Mouse (Mus musculus) stomach, embryonic 14.5 days (tissue): ENCODE measurements at regions not wholly inside any gene's neighbourhood (a gene's known extent, or its start where the extent isn't known, plus 50 kb on each side); places are given as distances from the start of the nearest gene placed in this dataset.
"Not testable (repeated sequence)": the region's sequence is repeated elsewhere in the genome, so short reads cannot be mapped to it uniquely, and the experiment has no call there.

Experiments used
- ATAC-seq: fragments of 200-750 bp; cut with Nextera tagmentation; 2 replicates; pipeline ENCODE4 v1.8.0; 2017; ENCODE audit warnings: low read depth, moderate TSS enrichment; ENCODE audit not compliant: insufficient number of reproducible peaks, insufficient read depth, low FRiP score
- H3K27ac ChIP-seq: fragments of 300-500 bp; sonication (generic); 2 replicates; pipeline ENCODE4 v1.5.1; 2014; ENCODE audit warnings: mild to moderate bottlenecking, low read length, moderate library complexity, mixed read lengths
- H3K27me3 ChIP-seq: fragments of 300-500 bp; sonication (generic); 2 replicates; pipeline ENCODE4 v1.6.1; 2014; ENCODE audit warnings: low read length, control low read depth, mixed read lengths; ENCODE audit not compliant: control insufficient read depth, insufficient read depth
- H3K36me3 ChIP-seq: fragments of 300-500 bp; sonication (generic); 2 replicates; pipeline ENCODE4 v1.6.1; 2014; ENCODE audit warnings: mild to moderate bottlenecking, control low read depth, low read length, moderate library complexity, mixed read lengths; ENCODE audit not compliant: control insufficient read depth, insufficient read depth
- H3K4me1 ChIP-seq: fragments of 300-500 bp; sonication (generic); 2 replicates; pipeline ENCODE4 v1.6.1; 2014; ENCODE audit warnings: low read length, control low read depth, mixed read lengths; ENCODE audit not compliant: control insufficient read depth, insufficient read depth
- H3K4me2 ChIP-seq: fragments of 300-500 bp; sonication (generic); replicated peaks from 2 replicates; pipeline ENCODE4 v1.6.1; 2014; ENCODE audit warnings: low read depth, low read length, control low read depth
- H3K4me3 ChIP-seq: fragments of 300-500 bp; sonication (generic); 2 replicates; pipeline ENCODE4 v1.5.1; 2014; ENCODE audit warnings: low read depth, low read length, control low read depth
- H3K9ac ChIP-seq: fragments of 300-500 bp; sonication (generic); replicated peaks from 2 replicates; pipeline ENCODE4 v1.6.1; 2014; ENCODE audit warnings: low read depth, mild to moderate bottlenecking, control low read depth, low read length, moderate library complexity, mixed read lengths
- H3K9me3 ChIP-seq: fragments of 300-500 bp; sonication (generic); 2 replicates; pipeline ENCODE4 v1.6.1; 2016; ENCODE audit warnings: low read depth, low read length, control low read depth; ENCODE audit not compliant: control insufficient read depth
- WGBS: fragments of 180-500 bp; shearing (Covaris S2); extraction: QIAGEN DNeasy Blood & Tissue Kit; methylation state at CpG from one replicate; pipeline ENCODE4 v1.1.7; 2014; 5-methylcytosine and 5-hydroxymethylcytosine counted together

DNA sequence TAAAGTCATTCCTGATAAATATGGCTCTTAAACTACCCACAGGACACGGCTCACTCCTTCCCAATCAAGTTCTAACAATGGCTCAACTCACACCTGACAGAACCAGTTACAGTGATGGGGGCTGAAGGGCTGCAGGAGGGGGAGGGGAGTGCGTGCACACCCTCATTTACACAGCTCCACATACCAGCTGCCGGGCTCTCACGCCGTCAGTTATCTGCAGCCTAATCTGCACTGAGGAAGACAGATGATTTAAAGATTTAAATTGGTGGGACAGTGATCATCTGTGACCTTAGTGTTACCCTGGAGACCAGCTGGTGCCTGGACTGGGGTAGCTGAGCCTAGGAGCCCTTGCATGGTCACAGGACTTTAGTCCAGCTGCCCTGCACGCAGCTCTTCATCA is 151.2 kb upstream of the Creb1 start:
- Histone ChIP-seq H3K4me3 (no peak overlapping the region), H3K27ac (no peak overlapping the region), H3K9me3 (no peaks in the 10 kb centered on the region), H3K27me3 (no peaks in the 10 kb centered on the region), H3K4me1 (peaks cover 8% of the 10 kb centered on the region; the same call in 1 of the 2 replicates), H3K9ac (no peak overlapping the region), H3K36me3 (no peaks in the 10 kb centered on the region), H3K4me2 (no peak overlapping the region)
- ATAC-seq, result no peak; the same call in 1 of the 2 replicates
- WGBS, result 9% methylated on average over 6 of the region's 6 CpGs

DNA sequence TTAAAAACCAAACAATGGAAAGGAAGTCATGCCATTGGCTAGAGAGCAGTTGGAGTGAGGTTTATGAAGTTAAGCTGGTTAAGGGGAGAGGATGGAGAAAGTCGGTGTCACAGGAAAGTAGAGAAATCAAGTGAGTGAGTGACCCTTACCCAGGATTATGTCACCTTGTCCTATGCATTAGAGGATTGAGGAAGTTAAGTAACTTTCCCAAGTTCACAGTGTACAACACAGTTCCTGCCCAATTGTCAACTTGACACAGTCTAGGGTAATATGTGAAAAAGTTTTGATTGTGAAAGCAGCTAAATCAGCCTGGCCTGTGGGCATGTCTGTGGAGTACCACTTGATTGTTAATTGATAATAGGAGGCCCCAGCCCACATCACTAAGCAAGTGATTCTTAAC is 156.0 kb upstream of the Creb1 start:
- H3K4me1 ChIP-seq, ATAC-seq, H3K36me3 ChIP-seq, H3K9me3 ChIP-seq, H3K4me2 ChIP-seq, H3K27ac ChIP-seq, H3K27me3 ChIP-seq, H3K9ac ChIP-seq, H3K4me3 ChIP-seq: not testable (repeated sequence)
- WGBS, result 77% methylated on average over 1 of the region's 1 CpGs

DNA sequence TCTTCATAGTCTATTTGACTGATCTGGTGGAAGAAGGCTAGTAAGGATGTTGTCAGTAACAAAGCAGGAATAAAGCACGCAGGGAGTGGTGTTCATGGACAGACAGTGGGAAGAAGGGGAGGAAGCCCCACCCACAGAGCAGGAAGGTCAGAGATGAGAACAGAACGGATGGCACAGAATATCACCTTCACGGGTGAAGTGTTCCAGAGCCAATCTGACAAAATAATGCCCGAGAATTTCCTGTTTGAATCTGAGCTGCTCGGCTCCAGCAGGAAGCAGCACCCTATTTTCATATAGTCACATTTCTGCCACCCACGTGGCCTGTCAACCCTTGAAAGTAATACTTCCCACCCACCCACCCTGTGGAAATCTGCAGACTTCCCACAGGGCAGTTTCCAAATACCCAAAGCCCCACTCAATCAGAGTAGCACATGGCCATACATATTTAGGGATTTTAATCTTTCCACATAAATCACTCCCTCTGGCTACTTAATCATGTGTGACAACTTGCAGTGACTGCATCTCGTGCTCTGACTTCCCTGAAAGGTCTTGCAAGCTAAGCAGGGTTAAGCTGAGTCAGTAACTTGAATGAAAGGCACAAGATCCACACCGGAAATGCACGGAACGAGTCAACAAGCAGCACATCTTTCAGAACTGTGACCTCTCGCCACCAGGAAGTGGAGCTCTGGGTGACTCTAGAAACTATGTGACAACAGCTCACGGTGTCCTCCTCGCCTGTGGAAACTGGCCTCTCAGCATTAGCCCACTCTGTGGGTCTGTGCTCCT is 158.0 kb upstream of the Creb1 start:
- H3K4me1 ChIP-seq, result no peaks in the 10 kb centered on the region
- no peak overlapping the region for H3K27ac ChIP-seq
- H3K36me3 ChIP-seq, result no peaks in the 10 kb centered on the region
- H3K9me3 ChIP-seq, result no peaks in the 10 kb centered on the region
- no peak overlapping the region for H3K4me2 ChIP-seq
- WGBS, result 53% methylated on average over 13 of the region's 13 CpGs
- H3K9ac ChIP-seq, result no peak overlapping the region
- ATAC-seq, result no peak
- no peak overlapping the region for H3K4me3 ChIP-seq
- no peaks in the 10 kb centered on the region for H3K27me3 ChIP-seq

DNA sequence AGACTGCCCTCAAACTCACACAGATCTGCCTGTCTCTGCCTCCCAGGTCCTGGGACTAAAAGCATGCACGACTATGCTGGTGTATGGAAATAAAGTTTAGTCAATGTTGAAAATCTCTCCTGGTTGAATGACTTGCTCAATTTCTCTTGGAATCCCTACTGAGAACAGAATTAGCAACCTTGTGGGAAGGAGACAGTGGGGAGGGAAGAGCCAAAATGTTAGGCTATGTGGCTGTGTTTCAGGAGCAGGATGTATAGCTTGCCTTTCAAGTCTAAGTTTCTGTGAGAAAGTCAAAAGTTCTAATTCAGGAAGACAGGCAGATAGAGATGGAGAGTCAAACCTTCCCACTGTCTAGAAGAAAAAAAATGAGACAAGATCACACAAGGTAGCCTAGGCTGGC is 168.3 kb upstream of the Creb1 start:
- Histone ChIP-seq H3K27ac (no peak overlapping the region), H3K36me3 (no peaks in the 10 kb centered on the region), H3K4me3 (no peak overlapping the region), H3K9me3 (no peaks in the 10 kb centered on the region), H3K4me2 (no peak overlapping the region), H3K4me1 (no peaks in the 10 kb centered on the region), H3K27me3 (no peaks in the 10 kb centered on the region), H3K9ac (no peak overlapping the region)
- WGBS, result 79% methylated on average over 1 of the region's 1 CpGs
- no peak for ATAC-seq

DNA sequence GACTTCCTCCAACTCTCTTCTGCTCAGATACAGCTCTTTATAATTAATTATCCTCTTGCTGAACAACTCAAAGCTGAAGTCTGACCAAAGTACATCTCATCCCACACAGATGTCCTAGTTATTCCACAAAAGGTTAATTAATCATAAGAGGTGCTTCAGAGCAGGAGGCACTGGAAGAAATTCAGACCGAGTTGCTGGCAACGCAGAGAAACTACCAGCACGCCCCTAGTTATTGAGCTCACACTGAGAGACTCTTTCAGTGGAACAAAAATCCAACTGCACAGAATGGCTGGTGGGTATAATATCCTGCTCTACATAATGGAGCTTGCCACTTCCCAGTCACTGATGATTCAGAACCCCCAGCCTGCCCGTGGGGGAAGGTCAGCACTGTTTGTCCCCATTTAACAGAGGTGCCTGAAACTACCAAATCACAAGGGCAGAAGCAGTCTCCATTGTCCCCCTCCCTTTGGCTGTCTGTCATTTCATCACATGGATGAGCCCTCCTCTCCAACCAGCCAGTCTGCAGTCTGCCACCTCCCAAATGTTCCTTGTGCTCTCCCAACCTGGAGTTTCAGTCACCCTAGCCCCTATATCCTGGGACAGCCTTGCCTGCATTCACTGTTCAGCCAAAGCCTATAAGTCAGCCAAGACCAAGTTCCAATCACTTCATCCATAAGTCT is 170.3 kb upstream of the Creb1 start:
- H3K27me3 ChIP-seq, result no peaks in the 10 kb centered on the region
- no peaks in the 10 kb centered on the region for H3K9me3 ChIP-seq
- H3K36me3 ChIP-seq, result no peaks in the 10 kb centered on the region
- no peak overlapping the region for H3K9ac ChIP-seq
- H3K4me3 ChIP-seq, result no peak overlapping the region
- whole genome bisulfite sequencing, result 66% methylated on average over 4 of the region's 4 CpGs
- H3K4me1 ChIP-seq, result no peaks in the 10 kb centered on the region
- no peak overlapping the region for H3K27ac ChIP-seq
- H3K4me2 ChIP-seq, result no peak overlapping the region
- ATAC-seq, result no peak

DNA sequence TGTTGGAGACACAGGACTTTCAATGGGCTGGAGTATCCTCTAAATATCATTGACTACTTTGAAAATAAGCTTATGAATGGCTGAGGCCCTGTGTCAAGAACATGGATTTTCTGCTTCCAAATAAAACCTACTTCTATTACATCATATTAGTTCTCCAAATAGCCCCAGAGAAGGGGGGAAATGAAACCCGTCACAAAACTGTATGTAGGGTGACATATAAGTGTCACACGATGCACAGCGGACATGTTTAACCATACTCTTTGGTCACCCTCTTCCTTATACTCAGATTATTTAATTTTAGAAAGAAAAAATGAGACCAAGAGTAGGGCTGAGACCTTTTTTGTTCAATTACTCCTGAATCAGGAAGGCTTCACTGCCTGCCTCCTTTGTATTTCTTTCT is 189.2 kb upstream of the Creb1 start:
- ATAC-seq, result no peak
- Histone ChIP-seq H3K4me3 (no peak overlapping the region), H3K27ac (no peak overlapping the region), H3K36me3 (no peaks in the 10 kb centered on the region), H3K9ac (no peak overlapping the region), H3K4me1 (no peaks in the 10 kb centered on the region), H3K9me3 (no peaks in the 10 kb centered on the region), H3K27me3 (no peaks in the 10 kb centered on the region), H3K4me2 (no peak overlapping the region)
- WGBS, result 83% methylated on average over 3 of the region's 3 CpGs

DNA sequence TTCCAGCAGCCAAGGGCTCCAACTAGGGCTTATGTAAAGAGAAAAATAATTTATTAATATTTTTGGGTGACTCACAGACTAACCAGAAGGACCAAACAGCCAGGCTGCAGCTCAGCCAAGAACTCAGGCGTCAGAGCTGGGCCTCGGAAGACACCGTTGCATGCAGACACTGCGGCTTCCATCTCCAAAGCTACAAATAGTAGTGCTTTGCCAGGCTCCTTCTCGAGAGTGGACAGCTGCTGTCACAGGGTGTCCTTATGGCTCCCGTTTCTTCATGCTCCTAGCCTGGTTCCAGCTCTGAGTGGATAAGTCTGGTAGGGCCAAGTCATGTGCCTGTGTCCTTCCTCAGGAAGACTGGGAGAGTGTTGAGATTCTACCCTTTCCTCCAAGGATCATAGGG is 190.8 kb upstream of the Creb1 start:
- no peak overlapping the region for H3K27ac ChIP-seq
- no peak overlapping the region for H3K4me2 ChIP-seq
- H3K9ac ChIP-seq, result no peak overlapping the region
- H3K9me3 ChIP-seq, result no peaks in the 10 kb centered on the region
- 79% methylated on average over 6 of the region's 6 CpGs for WGBS
- H3K4me1 ChIP-seq, result no peaks in the 10 kb centered on the region
- ATAC-seq, result no peak
- H3K27me3 ChIP-seq, result no peaks in the 10 kb centered on the region
- H3K36me3 ChIP-seq, result no peaks in the 10 kb centered on the region
- no peak overlapping the region for H3K4me3 ChIP-seq

GRCm38 (mm10) chr1:64338575-64338961 is 193.9 kb upstream of the Creb1 start:
- H3K36me3 ChIP-seq, result no peaks in the 10 kb centered on the region
- no peak overlapping the region for H3K27ac ChIP-seq
- WGBS, result 38% methylated on average over 9 of the region's 9 CpGs
- H3K27me3 ChIP-seq, result no peaks in the 10 kb centered on the region
- H3K9me3 ChIP-seq, result no peaks in the 10 kb centered on the region
- H3K4me2 ChIP-seq, result no peak overlapping the region
- no peak overlapping the region for H3K9ac ChIP-seq
- ATAC-seq, result no peak
- no peaks in the 10 kb centered on the region for H3K4me1 ChIP-seq
- H3K4me3 ChIP-seq, result no peak overlapping the region
